Mouse (Mus musculus): ENCODE data around the gene Gp9.

DNA sequence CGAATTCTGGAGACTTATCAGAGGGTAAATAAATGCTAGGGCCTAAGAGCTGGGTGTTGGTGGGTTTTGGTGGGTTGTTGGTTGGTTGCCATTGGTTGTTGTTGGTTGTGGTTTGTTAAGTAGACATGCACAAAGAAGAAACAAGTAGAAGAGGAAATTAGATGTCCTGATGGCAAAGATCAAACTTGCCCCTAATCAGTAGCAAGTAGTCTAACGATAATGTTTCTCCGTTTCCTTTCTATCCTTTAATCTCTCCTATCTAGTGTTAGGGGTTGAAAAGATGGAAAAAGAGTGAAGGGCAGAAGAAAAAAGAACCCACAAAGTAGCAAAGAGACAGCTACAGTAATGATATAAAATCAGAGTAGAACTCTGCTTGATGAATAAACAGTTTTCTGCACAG lies 33.2 kb upstream of the Gp9 start:
- no peak for TF ChIP-seq POLR2A (IDR thresholded peaks at IDR 0.05; ENCODE audit: extremely low read depth, insufficient read depth, low read length)
- TF ChIP-seq CTCF (IDR thresholded peaks at IDR 0.05; ENCODE audit: low read depth, low read length), result no peak

Data from liver, adult 2 months (tissue).